Mouse (Mus musculus) brain, embryonic 14.5 days (tissue): Measurements from ENCODE around the gene Ccdc85a.

Experiments
- CTCF ChIP-seq: fragments of 200-500 bp; IDR thresholded peaks from 2 replicates; pipeline ENCODE4 v1.5.1; 2012; ENCODE audit warnings: inconsistent platforms, mild to moderate bottlenecking, moderate library complexity, borderline replicate concordance; ENCODE audit not compliant: insufficient read depth, insufficient read length; ENCODE audit errors: extremely low read depth
- POLR2A ChIP-seq: fragments of 200-500 bp; IDR thresholded peaks from 2 replicates; pipeline ENCODE4 v1.6.1; 2012; ENCODE audit warnings: mild to moderate bottlenecking, inconsistent platforms, borderline replicate concordance; ENCODE audit not compliant: poor library complexity, insufficient read depth, insufficient read length, severe bottlenecking; ENCODE audit errors: extremely low read depth

GRCm38 (mm10) chr11:28501190-28501589 is 82.9 kb downstream of the Ccdc85a start:
- TF ChIP-seq POLR2A (no peak), CTCF (no peak)
